Mouse (Mus musculus) B cell, adult 62 days (primary cell): ENCODE data around the gene Fndc11. TPM values are rescaled to one million over a fixed set of nuclear protein-coding genes. Genes with fewer than 3 reads are reported as not detected.

Source experiments
- total RNA-seq: library from RNA; stranded (reverse); gene quantifications from 4 replicates; pipeline ENCODE4 v1.2.4, GENCODE M21; 2023

Fndc11 gene
- 0.49 to 1.2 TPM (median 0.50 TPM) in 3 of 4 replicates, not detected in the other for total RNA-seq

DNA sequence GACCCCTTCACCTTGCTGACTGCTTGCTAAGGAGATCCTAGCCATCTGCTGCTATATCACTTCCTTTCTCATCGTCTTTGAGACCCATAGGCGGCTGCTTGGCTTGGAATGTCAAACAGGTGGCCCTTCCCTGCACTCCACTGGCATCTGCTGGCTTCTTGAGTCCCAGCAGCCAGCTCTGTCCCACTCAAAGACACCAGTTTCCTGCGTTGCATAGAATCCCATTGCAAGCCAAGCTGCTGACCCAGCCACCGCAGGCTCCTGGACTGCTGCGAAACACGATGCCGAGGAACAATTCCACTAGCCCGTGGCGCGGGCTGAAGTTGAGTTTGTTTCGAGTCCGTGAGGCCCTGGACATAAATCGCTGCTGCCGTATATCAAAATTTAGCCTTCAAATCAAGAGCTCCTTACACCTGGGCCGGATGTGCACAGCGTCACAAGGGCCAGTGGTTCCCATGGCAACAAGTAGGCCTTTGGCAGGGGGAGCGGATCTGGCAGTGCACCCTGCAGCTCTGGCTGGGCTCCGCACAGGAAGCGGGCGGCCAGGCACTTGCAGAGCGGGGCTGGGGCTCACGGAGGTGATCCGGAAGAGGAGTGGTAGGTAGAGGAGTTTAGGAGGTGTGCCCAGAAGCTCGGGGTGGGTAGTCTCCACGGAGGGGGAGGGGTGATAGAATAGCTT lies at the start of gene Fndc11:
Gene Fndc11 (plus strand): TSS at position 476 of the 679 bp plus-strand sequence.

DNA sequence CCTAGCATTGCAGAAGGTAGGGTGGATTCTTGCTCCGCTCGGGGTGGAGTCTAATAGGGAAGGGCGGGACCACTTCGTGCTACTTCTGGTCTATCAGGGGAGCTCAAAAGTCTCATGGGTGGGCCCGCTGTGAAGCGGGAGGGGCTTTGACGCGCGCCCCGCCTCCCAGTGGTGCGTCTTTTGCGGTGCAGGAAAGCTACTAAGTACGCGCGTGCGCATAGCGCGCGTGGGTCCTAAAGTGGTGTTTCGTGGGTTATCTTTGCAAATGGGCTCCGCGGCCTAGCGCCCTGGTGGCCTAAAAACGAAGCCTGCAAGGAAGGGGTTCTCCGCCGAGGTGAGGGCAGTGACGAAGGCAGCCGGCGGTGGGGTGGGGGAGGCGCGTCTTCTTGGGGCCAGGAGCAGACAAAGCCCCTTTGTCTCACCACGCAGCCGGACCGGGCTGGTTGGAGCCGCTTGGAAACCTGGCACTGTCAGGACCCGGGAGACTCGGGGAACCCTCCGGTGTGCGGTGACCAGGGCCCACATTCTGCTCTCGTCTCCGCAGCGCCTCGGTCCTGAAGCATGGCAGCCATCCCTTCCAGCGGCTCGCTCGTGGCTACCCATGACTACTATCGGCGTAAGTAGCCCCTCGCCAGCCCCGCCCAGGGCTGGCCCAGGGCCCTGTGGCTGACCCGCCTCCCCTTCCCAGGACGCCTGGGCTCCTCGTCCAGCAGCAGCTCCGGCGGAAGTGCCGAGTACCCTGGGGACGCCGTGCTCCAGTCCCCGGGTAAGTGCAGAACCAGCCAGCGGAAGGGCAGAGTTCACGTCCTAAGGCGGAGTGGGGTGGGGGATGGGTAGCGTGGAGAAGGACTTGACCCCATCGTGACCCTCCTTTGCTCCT lies 32.5 kb upstream of the Fndc11 start, which contains the start of gene Ppdpf:
Gene Ppdpf (plus strand): TSS at position 127 of the 880 bp plus-strand sequence.

DNA sequence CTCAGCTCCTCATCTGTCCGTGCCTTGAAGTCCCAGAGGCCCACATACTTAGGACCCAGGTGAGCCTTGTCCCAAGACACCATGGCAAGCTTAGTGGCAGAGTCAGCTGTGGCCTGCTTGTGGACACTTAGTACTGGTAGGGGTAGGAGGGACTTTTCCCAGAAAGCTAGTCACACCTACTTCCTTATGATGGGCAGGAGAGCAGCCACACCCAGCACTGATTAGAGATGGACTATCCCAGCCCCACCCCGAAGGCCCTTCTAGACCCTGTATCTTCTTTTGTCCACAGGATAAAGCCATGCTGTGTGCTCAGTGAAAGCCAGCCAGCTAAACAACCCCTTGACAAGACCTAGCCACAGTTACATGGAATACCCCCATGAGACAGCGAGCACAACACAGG lies 17.4 kb upstream of the Fndc11 start, which contains the start of gene Ptk6:
Gene Ptk6 (minus strand): TSS at position 368 of the 400 bp plus-strand sequence.

DNA sequence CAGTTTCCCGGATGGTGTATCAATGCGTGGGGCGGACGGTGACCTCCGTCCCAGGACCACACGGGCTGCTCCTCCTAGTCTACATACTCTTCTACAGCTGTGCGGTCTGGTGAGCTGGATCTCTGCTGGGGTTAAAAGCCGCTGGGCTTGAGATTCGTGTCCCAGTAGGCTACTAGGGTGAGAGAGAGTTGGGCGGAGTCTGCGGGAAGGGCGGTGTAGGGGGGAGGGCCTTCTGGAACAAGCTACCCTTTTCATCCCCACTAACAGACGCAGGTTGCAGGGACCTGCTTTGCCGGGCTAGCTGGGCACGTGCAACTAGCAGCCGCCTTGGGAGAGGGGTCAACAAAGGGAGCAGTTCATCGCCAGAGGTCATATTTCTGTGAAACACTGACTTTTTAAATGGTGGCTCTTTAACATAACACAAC lies 6.8 kb upstream of the Fndc11 start, which contains the start of gene Srms:
Gene Srms (minus strand): TSS at position 165 of the 425 bp plus-strand sequence.

DNA sequence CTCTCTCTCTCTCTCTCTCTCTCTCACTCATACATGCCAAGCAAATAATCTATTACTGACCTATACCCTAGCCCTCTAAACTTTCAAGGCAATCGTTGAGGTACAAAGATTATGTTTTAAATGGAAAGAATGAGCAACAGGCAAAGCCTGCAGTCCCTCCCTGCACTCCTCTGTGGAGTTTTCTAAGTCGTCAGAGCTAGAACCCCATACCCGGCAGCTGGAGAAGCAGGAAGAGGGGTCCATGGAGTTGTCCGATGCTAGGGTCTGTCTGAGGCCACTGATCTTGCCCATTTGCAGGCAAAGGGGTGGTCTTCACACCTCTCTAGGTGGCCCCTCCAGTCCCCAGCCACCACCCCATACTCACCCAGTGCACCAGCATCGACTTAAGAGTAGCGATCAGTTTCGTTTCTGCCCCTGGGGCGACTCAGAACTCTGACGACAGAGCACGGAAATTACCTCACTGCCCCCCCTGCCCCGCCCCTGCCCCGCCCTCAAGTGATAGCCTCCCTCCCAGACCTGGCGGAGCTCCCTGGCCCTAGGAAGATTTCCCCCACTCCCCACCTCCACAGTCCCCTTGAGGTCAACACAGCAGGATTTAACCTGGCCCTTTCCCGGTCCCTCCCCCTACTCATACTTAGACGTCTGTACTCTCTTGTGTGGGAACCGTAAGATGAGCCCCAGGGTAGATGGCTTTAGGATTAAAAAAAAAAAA lies 21.9 kb downstream of the Fndc11 start, which contains the start of gene Helz2:
Gene Helz2 (minus strand): TSS at position 426 of the 712 bp plus-strand sequence.

Other genes with a start within 250 kb of the Fndc11 start
- 1.8 to 3.8 TPM (median 3.3 TPM) in 4 replicates for gene Col20a1, start 233.5 kb upstream of the Fndc11 start, total RNA-seq
- not detected in 4 replicates for gene Chrna4, start 176.5 kb upstream of the Fndc11 start, total RNA-seq
- not detected in 4 replicates for gene Kcnq2, start 84.7 kb upstream of the Fndc11 start, total RNA-seq
- gene Eef1a2, start 63.0 kb upstream of the Fndc11 start, total RNA-seq: not detected in 4 replicates
- gene Ppdpf, start 32.8 kb upstream of the Fndc11 start, total RNA-seq: 162 to 180 TPM (median 170 TPM) in 4 replicates
- gene Ptk6, start 17.2 kb upstream of the Fndc11 start, total RNA-seq: 0.21 to 0.72 TPM (median 0.36 TPM) in 4 replicates
- gene Srms, start 6.8 kb upstream of the Fndc11 start, total RNA-seq: 3.1 to 5.0 TPM (median 4.4 TPM) in 4 replicates
- 342 to 369 TPM (median 351 TPM) in 4 replicates for gene Helz2, start 22.0 kb downstream of the Fndc11 start, total RNA-seq
- 53.9 to 59.9 TPM (median 57.6 TPM) in 4 replicates for gene Gmeb2, start 68.0 kb downstream of the Fndc11 start, total RNA-seq
- gene Stmn3, start 94.5 kb downstream of the Fndc11 start, total RNA-seq: not detected in 4 replicates
- 117 to 125 TPM (median 117 TPM) in 4 replicates for gene Rtel1, start 99.7 kb downstream of the Fndc11 start, total RNA-seq
- gene Zgpat, start 144.9 kb downstream of the Fndc11 start, total RNA-seq: 69.0 to 80.3 TPM (median 72.6 TPM) in 4 replicates
- 80.6 to 90.5 TPM (median 89.1 TPM) in 4 replicates for gene Arfrp1, start 145.4 kb downstream of the Fndc11 start, total RNA-seq
- gene Lime1, start 160.1 kb downstream of the Fndc11 start, total RNA-seq: 51.3 to 57.5 TPM (median 54.5 TPM) in 4 replicates
- 0.78 to 2.7 TPM (median 0.97 TPM) in 4 replicates for gene Zbtb46, start 239.4 kb downstream of the Fndc11 start, total RNA-seq